In genomic region chr7:145092392-145093176, GRCm38 (mm10) we compare ENCODE assay signal across 27 mouse cellular contexts.
A peak's percentile ranks its signal among the peaks of the same experiment; 100 is the strongest.
DNase-seq lines count a peak whose midpoint lies in the region; ATAC-seq and TF ChIP-seq lines count a peak whose summit lies in the region.
"Had no signal": no experiment of that assay in that cellular context is flagged by ENCODE, and none has a peak within 500 bp of the region (broad histone marks: within the 10 kb centered on the region; RNA-seq: fewer than 3 reads in every experiment).

No protein-coding gene starts in this region.

- 39% methylated on average over 6 of the region's 6 CpGs for WGBS in liver, embryonic 12.5 days (ENCODE audit: insufficient replicate concordance)
- WGBS in liver, embryonic 11.5 days: 65% methylated on average over 6 of the region's 6 CpGs
- 69% methylated on average over 6 of the region's 6 CpGs for WGBS in intestine, embryonic 16.5 days
- WGBS in liver, postnatal 0 days (ENCODE audit: insufficient replicate concordance): 66% methylated on average over 6 of the region's 6 CpGs

- TF ChIP-seq EP300 in liver, postnatal 0 days (IDR thresholded peaks at IDR 0.05; ENCODE audit: low read depth): no peak

- no peak overlapping the region for H3K4me2 ChIP-seq in liver, embryonic 12.5 days
- H3K4me2 ChIP-seq in liver, embryonic 11.5 days: no peak overlapping the region
- no peak overlapping the region for H3K4me2 ChIP-seq in intestine, embryonic 16.5 days (ENCODE audit: low read depth, low read length)
- H3K4me2 ChIP-seq in liver, postnatal 0 days (ENCODE audit: low read depth, low read length): no peak overlapping the region
- H3K4me2 ChIP-seq: embryonic facial prominence, embryonic 12.5 days; heart, embryonic 11.5 days; hindbrain, embryonic 12.5 days; lung, embryonic 15.5 days; midbrain, embryonic 12.5 days; neural tube, embryonic 13.5 days had no signal

- no peak overlapping the region for H3K4me3 ChIP-seq in liver, embryonic 12.5 days
- H3K4me3 ChIP-seq in liver, embryonic 11.5 days (ENCODE audit: low read depth, low read length): no peak overlapping the region
- H3K4me3 ChIP-seq in intestine, embryonic 16.5 days (ENCODE audit: low read length): no peak overlapping the region
- no peak overlapping the region for H3K4me3 ChIP-seq in liver, postnatal 0 days (ENCODE audit: low read depth, low read length)
- H3K4me3 ChIP-seq: embryonic facial prominence, embryonic 12.5 days; hindbrain, embryonic 12.5 days; lung, embryonic 15.5 days; midbrain, embryonic 12.5 days; neural tube, embryonic 13.5 days had no signal

- H3K27ac ChIP-seq in liver, embryonic 12.5 days: no peak overlapping the region
- H3K27ac ChIP-seq in liver, embryonic 11.5 days (ENCODE audit: low read depth, low read length): no peak overlapping the region
- peak overlapping the region; percentile 45; the same call in 1 of the 2 replicates for H3K27ac ChIP-seq in intestine, embryonic 16.5 days (ENCODE audit: low read length)
- no peak overlapping the region for H3K27ac ChIP-seq in liver, postnatal 0 days (ENCODE audit: low read depth)
- H3K27ac ChIP-seq: embryonic facial prominence, embryonic 12.5 days; hindbrain, embryonic 12.5 days; hindbrain, postnatal 0 days; kidney, postnatal 0 days; lung, embryonic 15.5 days; midbrain, embryonic 12.5 days; neural tube, embryonic 13.5 days had no signal

- TF ChIP-seq CTCF in liver, postnatal 0 days (IDR thresholded peaks at IDR 0.05; ENCODE audit: low read depth): no peak

- no peaks in the 10 kb centered on the region for H3K36me3 ChIP-seq in liver, embryonic 12.5 days
- no peaks in the 10 kb centered on the region for H3K36me3 ChIP-seq in liver, embryonic 11.5 days (ENCODE audit: control insufficient read depth, insufficient read depth, low read length)
- no peaks in the 10 kb centered on the region for H3K36me3 ChIP-seq in intestine, embryonic 16.5 days (ENCODE audit: control insufficient read depth, insufficient read depth, low read length)
- no peaks in the 10 kb centered on the region for H3K36me3 ChIP-seq in liver, postnatal 0 days (replicated peaks; ENCODE audit: insufficient read depth, low read length)
- H3K36me3 ChIP-seq: embryonic facial prominence, embryonic 12.5 days; hindbrain, embryonic 12.5 days; lung, embryonic 15.5 days; midbrain, embryonic 12.5 days; neural tube, embryonic 13.5 days had no signal

- DNase-seq in liver, embryonic 11.5 days (ENCODE audit: low spot score): no peak
- peak; percentile 54 for DNase-seq in ES-CJ7 (ENCODE audit: low read depth, low spot score)
- DNase-seq in liver, postnatal 0 days: no peak
- DNase-seq in heart, adult 8-10 months (ENCODE audit: low spot score): no peak
- DNase-seq in cerebellum, postnatal 10 days: no peak
- DNase-seq: adrenal gland, adult 2 months; cerebellum, adult 2 months; cerebellum, postnatal 36 days; gastrocnemius, postnatal 25 days; heart, postnatal 36 days; kidney, adult 18-20 months; kidney, postnatal 4 days; layer of hippocampus, postnatal 36 days; lung, postnatal 36 days; thymus, postnatal 14 days had no signal

- no peak overlapping the region for H3K9ac ChIP-seq in liver, embryonic 12.5 days
- no peak overlapping the region for H3K9ac ChIP-seq in liver, embryonic 11.5 days (ENCODE audit: low read depth, low read length)
- no peak overlapping the region for H3K9ac ChIP-seq in intestine, embryonic 16.5 days (ENCODE audit: low read depth, low read length)
- H3K9ac ChIP-seq in liver, postnatal 0 days (replicated peaks): no peak overlapping the region
- H3K9ac ChIP-seq: embryonic facial prominence, embryonic 12.5 days; hindbrain, embryonic 12.5 days; lung, embryonic 15.5 days; midbrain, embryonic 12.5 days; neural tube, embryonic 13.5 days had no signal

- no peaks in the 10 kb centered on the region for H3K9me3 ChIP-seq in liver, embryonic 12.5 days (replicated peaks)
- H3K9me3 ChIP-seq in liver, embryonic 11.5 days (ENCODE audit: control insufficient read depth, low read length): no peaks in the 10 kb centered on the region
- H3K9me3 ChIP-seq in intestine, embryonic 16.5 days (ENCODE audit: control insufficient read depth, low read length): no peaks in the 10 kb centered on the region
- H3K9me3 ChIP-seq in liver, postnatal 0 days (ENCODE audit: low read length): no peaks in the 10 kb centered on the region
- H3K9me3 ChIP-seq: embryonic facial prominence, embryonic 12.5 days; hindbrain, embryonic 12.5 days; lung, embryonic 15.5 days; midbrain, embryonic 12.5 days; neural tube, embryonic 13.5 days had no signal

- peak; percentile 43; the same call in 1 of the 2 replicates for ATAC-seq in liver, embryonic 12.5 days
- ATAC-seq in liver, embryonic 11.5 days (replicated peaks; ENCODE audit: low FRiP score): no peak
- ATAC-seq in intestine, embryonic 16.5 days: peak; percentile 93
- peak; percentile 71 for ATAC-seq in liver, postnatal 0 days
- ATAC-seq: activated CD4-positive, CD25-positive, alpha-beta regulatory T cell, adult 4 months; forebrain, embryonic 14.5 days had no signal

- H3K27me3 ChIP-seq in liver, embryonic 12.5 days (replicated peaks): no peaks in the 10 kb centered on the region
- H3K27me3 ChIP-seq in liver, embryonic 11.5 days (replicated peaks; ENCODE audit: control insufficient read depth, insufficient read depth, low read length): no peaks in the 10 kb centered on the region
- no peaks in the 10 kb centered on the region for H3K27me3 ChIP-seq in intestine, embryonic 16.5 days (replicated peaks; ENCODE audit: control insufficient read depth, insufficient read depth, low read length)
- no peaks in the 10 kb centered on the region for H3K27me3 ChIP-seq in liver, postnatal 0 days (ENCODE audit: insufficient read depth, low read length)
- H3K27me3 ChIP-seq: hindbrain, embryonic 12.5 days; lung, embryonic 15.5 days; midbrain, embryonic 12.5 days; neural tube, embryonic 13.5 days had no signal

- no peaks in the 10 kb centered on the region; the same call in 1 of the 2 replicates for H3K4me1 ChIP-seq in liver, embryonic 12.5 days
- H3K4me1 ChIP-seq in liver, embryonic 11.5 days (replicated peaks; ENCODE audit: control insufficient read depth, insufficient read depth, low read length): peaks cover 4% of the 10 kb centered on the region
- 0 out of 2 replicates have a peak, but pooled peaks cover 3% of the 10 kb centered on the region for H3K4me1 ChIP-seq in intestine, embryonic 16.5 days (ENCODE audit: control insufficient read depth, insufficient read depth, low read length)
- peaks cover 21% of the 10 kb centered on the region for H3K4me1 ChIP-seq in liver, postnatal 0 days (ENCODE audit: insufficient read depth)
- H3K4me1 ChIP-seq: hindbrain, embryonic 12.5 days; lung, embryonic 15.5 days had no signal
